Mouse (Mus musculus) c-Kit-negative CD71-positive TER-119-positive erythroid progenitor cells, embryonic 14.5 days (primary cell): Measurements from ENCODE around the gene Ube2c.

Experiments used
- DNase-seq: peaks from one replicate; pipeline ENCODE4 v3.0.0-alpha.2; 2013; ENCODE audit warnings: low read depth, low spot score

Ube2c gene

GRCm38 (mm10) chr2:164821060-164821459 lies 51.4 kb downstream of the Ube2c start:
- no peak for DNase-seq

GRCm38 (mm10) chr2:164822636-164823165 lies 53.0 kb downstream of the Ube2c start, which contains the start of gene Zswim1:
Gene Zswim1, plus strand, starts transcription at chr2:164822686.
- DNase-seq, result peak; percentile 98

GRCm38 (mm10) chr2:164823181-164823585 lies 53.5 kb downstream of the Ube2c start:
- no peak for DNase-seq

- DNase-seq, result no peak
These were observed 54.3 kb downstream of the Ube2c start for GRCm38 (mm10) chr2:164823969-164824368.

- DNase-seq, result no peak
These were observed 55.8 kb downstream of the Ube2c start for GRCm38 (mm10) chr2:164825521-164825920.

- DNase-seq, result no peak
These were observed 57.6 kb downstream of the Ube2c start for GRCm38 (mm10) chr2:164827146-164827850.
